Mouse (Mus musculus): ENCODE data around the gene Dlk2. TPM values are rescaled to one million over a fixed set of nuclear protein-coding genes. Genes with fewer than 3 reads are reported as not detected.

The Dlk2 gene
- polyA plus RNA-seq, 2 experiments: 0.02 TPM; not detected in 1

DNA sequence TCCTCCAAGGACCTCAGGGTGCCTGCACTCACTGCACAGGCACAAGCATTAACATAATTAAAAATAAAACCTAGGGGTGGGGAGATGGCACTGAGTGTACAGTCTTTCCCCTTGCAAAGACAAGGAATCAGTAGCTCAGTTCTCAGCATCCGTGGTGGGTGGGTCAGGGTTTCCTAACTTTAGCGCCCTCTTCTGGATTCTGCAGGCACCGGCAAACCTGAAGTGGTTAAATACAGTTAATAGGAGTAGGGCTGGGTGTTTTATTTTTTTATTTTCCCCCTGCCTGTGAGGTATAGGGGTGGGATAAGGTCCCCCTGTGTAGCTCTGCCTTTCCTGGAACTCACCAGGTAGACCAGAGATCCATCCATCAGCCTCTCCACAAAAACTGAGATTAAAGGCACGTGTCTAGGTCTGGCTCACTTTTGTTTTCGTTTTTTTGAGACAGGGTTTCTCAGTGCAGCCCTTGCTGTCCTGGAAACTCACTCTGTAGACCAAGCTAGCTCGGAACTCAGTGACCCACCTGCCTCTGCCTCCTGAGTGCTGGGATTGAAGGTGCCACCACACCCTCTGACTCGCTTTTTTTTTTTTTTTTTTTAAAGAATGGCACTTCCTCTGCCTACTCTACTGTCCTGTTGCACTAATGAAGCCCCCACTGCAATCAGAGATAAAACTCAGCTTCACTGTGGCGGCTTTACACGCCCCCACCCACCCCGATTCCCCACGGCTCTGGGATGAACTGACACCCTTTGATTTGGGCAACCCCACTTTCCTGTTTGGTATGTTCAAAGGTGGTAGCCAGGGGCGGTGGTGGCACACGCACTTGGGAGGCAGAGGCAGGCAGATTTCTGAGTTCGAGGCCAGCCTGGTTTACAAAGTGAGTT is 44.4 kb upstream of the Dlk2 start:
- Histone ChIP-seq H3K9me3 (ENCODE audit: control insufficient read depth, low read length) (no peaks in the 10 kb centered on the region), H3K27ac (no peak overlapping the region), H3K36me3 (replicated peaks; ENCODE audit: control insufficient read depth, insufficient read depth, low read depth) (peaks cover 18% of the 10 kb centered on the region), H3K4me3 (ENCODE audit: insufficient read depth in 1 of 2, low read depth in 2 of 2, low read length in 2 of 2) (peak overlapping the region in 1 of 2 experiments; percentile 68; a peak in 2 of 4 replicates), H3K4me1 (replicated peaks; ENCODE audit: control insufficient read depth in 2 of 2, insufficient read depth in 2 of 2, low read length in 1 of 2) (peaks cover 8 to 12% of the 10 kb centered on the region in 2 experiments; a peak in 3 of 4 replicates), H3K9ac (replicated peaks) (no peak overlapping the region), H3K27me3 (ENCODE audit: control insufficient read depth, insufficient read depth, low read length) (peaks cover 20% of the 10 kb centered on the region), H3K4me2 (ENCODE audit: low read depth) (peak overlapping the region; percentile 91)
- ATAC-seq (ENCODE audit: insufficient read depth) (no peak), DNase-seq (ENCODE audit: low read depth in 3 of 3, low spot score in 3 of 3) (peak in 1 of 3 experiments; percentile 49)
- peak; percentile 69 for TF ChIP-seq CTCF (IDR thresholded peaks at IDR 0.05; ENCODE audit: low read depth)
- no peak for TF ChIP-seq EP300 (IDR thresholded peaks at IDR 0.05; ENCODE audit: low read depth)
- WGBS (ENCODE audit: insufficient replicate concordance): 28% methylated on average over 14 of the region's 14 CpGs

- WGBS (ENCODE audit: insufficient replicate concordance): 1% methylated on average over 47 of the region's 48 CpGs
- Histone ChIP-seq H3K9ac (replicated peaks) (peak within 1 kb of the TSS; percentile 31; the same call in 1 of the 2 replicates), H3K4me2 (ENCODE audit: low read depth) (peak within 1 kb of the TSS; percentile 91), H3K36me3 (replicated peaks; ENCODE audit: control insufficient read depth, insufficient read depth, low read depth) (peaks cover 18% of the 10 kb centered on the region), H3K27ac (no peak within 1 kb of the TSS), H3K4me3 (ENCODE audit: insufficient read depth in 1 of 2, low read depth in 2 of 2, low read length in 2 of 2) (peak within 1 kb of the TSS; percentile 55 to 68), H3K9me3 (ENCODE audit: control insufficient read depth, low read length) (no peaks in the 10 kb centered on the region), H3K4me1 (replicated peaks; ENCODE audit: control insufficient read depth in 2 of 2, insufficient read depth in 2 of 2, low read length in 1 of 2) (peaks cover 7 to 12% of the 10 kb centered on the region in 2 experiments; a peak in 3 of 4 replicates), H3K27me3 (ENCODE audit: control insufficient read depth, insufficient read depth, low read length) (peaks cover 20% of the 10 kb centered on the region)
- TF ChIP-seq CTCF (IDR thresholded peaks at IDR 0.05; ENCODE audit: low read depth) (no peak), EP300 (IDR thresholded peaks at IDR 0.05; ENCODE audit: low read depth) (no peak)
- ATAC-seq (ENCODE audit: insufficient read depth): peak; percentile 66
- DNase-seq (ENCODE audit: low read depth in 3 of 3, low spot score in 3 of 3): peak; percentile 51 to 68 (median 54)
These were observed 43.7 kb upstream of the Dlk2 start, which contains the start of gene Lrrc73 for GRCm38 (mm10) chr17:46253452-46254084. Gene Lrrc73 (plus strand): TSS chr17:46253531.

GRCm38 (mm10) chr17:46254106-46254505 is 43.1 kb upstream of the Dlk2 start:
- peak overlapping the region; percentile 22 to 68; a peak in 3 of 4 replicates for H3K4me3 ChIP-seq (ENCODE audit: insufficient read depth in 1 of 2, low read depth in 2 of 2, low read length in 2 of 2)
- peaks cover 2 to 7% of the 10 kb centered on the region in 2 experiments; a peak in 2 of 4 replicates for H3K4me1 ChIP-seq (replicated peaks; ENCODE audit: control insufficient read depth in 2 of 2, insufficient read depth in 2 of 2, low read length in 1 of 2)
- no peaks in the 10 kb centered on the region for H3K9me3 ChIP-seq (ENCODE audit: control insufficient read depth, low read length)
- no peak overlapping the region for H3K27ac ChIP-seq
- DNase-seq (ENCODE audit: low read depth in 3 of 3, low spot score in 3 of 3) (no peak), ATAC-seq (ENCODE audit: insufficient read depth) (peak; percentile 10; the same call in 1 of the 2 replicates)
- 1% methylated on average over 51 of the region's 54 CpGs for WGBS (ENCODE audit: insufficient replicate concordance)
- TF ChIP-seq EP300 (IDR thresholded peaks at IDR 0.05; ENCODE audit: low read depth) (no peak), CTCF (IDR thresholded peaks at IDR 0.05; ENCODE audit: low read depth) (no peak)
- peaks cover 22% of the 10 kb centered on the region for H3K36me3 ChIP-seq (replicated peaks; ENCODE audit: control insufficient read depth, insufficient read depth, low read depth)
- H3K4me2 ChIP-seq (ENCODE audit: low read depth): peak overlapping the region; percentile 91
- H3K27me3 ChIP-seq (ENCODE audit: control insufficient read depth, insufficient read depth, low read length): peaks cover 20% of the 10 kb centered on the region
- no peak overlapping the region for H3K9ac ChIP-seq (replicated peaks)

- TF ChIP-seq CTCF (IDR thresholded peaks at IDR 0.05; ENCODE audit: low read depth): no peak
- TF ChIP-seq EP300 (IDR thresholded peaks at IDR 0.05; ENCODE audit: low read depth): no peak
- Histone ChIP-seq H3K9ac (replicated peaks) (no peak overlapping the region), H3K27me3 (ENCODE audit: control insufficient read depth, insufficient read depth, low read length) (peaks cover 20% of the 10 kb centered on the region), H3K4me1 (replicated peaks; ENCODE audit: control insufficient read depth in 2 of 2, insufficient read depth in 2 of 2, low read length in 1 of 2) (peaks cover 0 to 6% of the 10 kb centered on the region in 2 experiments; a peak in 2 of 4 replicates), H3K36me3 (replicated peaks; ENCODE audit: control insufficient read depth, insufficient read depth, low read depth) (peaks cover 16% of the 10 kb centered on the region), H3K9me3 (ENCODE audit: control insufficient read depth, low read length) (no peaks in the 10 kb centered on the region), H3K4me2 (ENCODE audit: low read depth) (no peak overlapping the region), H3K27ac (no peak overlapping the region), H3K4me3 (ENCODE audit: insufficient read depth in 1 of 2, low read depth in 2 of 2, low read length in 2 of 2) (no peak overlapping the region)
- ATAC-seq (ENCODE audit: insufficient read depth): no peak
- 26% methylated on average over 6 of the region's 6 CpGs for WGBS (ENCODE audit: insufficient replicate concordance)
- DNase-seq (ENCODE audit: low read depth in 3 of 3, low spot score in 3 of 3): no peak
These were observed 42.1 kb upstream of the Dlk2 start for GRCm38 (mm10) chr17:46255147-46255546.
